Mouse (Mus musculus) embryonic facial prominence, embryonic 12.5 days (tissue): ENCODE measurements around the gene Klf3. TPM values are rescaled to one million over a fixed set of nuclear protein-coding genes. Genes with fewer than 3 reads are reported as not detected.
"Not testable (repeated sequence)": the region's sequence is repeated elsewhere in the genome, so short reads cannot be mapped to it uniquely, and the experiment has no call there.

Source experiments
- ATAC-seq: fragments of 200-750 bp; cut with Nextera tagmentation; 2 replicates; pipeline ENCODE4 v1.8.0; 2017; ENCODE audit not compliant: insufficient number of reproducible peaks, insufficient read depth, low FRiP score, low TSS enrichment
- H3K27ac ChIP-seq: fragments of 300-500 bp; sonication (generic); 2 replicates; pipeline ENCODE4 v1.5.1; 2016; ENCODE audit warnings: mild to moderate bottlenecking
- H3K27me3 ChIP-seq: fragments of 300-500 bp; sonication (generic); 2 replicates; pipeline ENCODE4 v1.6.1; 2016; ENCODE audit warnings: mild to moderate bottlenecking, moderate library complexity
- H3K36me3 ChIP-seq: fragments of 300-500 bp; sonication (generic); 2 replicates; pipeline ENCODE4 v1.6.1; 2016; ENCODE audit warnings: mild to moderate bottlenecking
- H3K4me1 ChIP-seq: fragments of 300-500 bp; sonication (generic); 2 replicates; pipeline ENCODE4 v1.6.1; 2016
- H3K4me2 ChIP-seq: fragments of 300-500 bp; sonication (generic); replicated peaks from 2 replicates; pipeline ENCODE4 v1.6.1; 2016; ENCODE audit warnings: mild to moderate bottlenecking, moderate library complexity
- H3K4me3 ChIP-seq: fragments of 300-500 bp; sonication (generic); 2 replicates; pipeline ENCODE4 v1.5.1; 2016; ENCODE audit warnings: mild to moderate bottlenecking
- H3K9ac ChIP-seq: fragments of 300-500 bp; sonication (generic); 2 replicates; pipeline ENCODE4 v1.6.1; 2016; ENCODE audit warnings: mild to moderate bottlenecking, moderate library complexity
- H3K9me3 ChIP-seq: fragments of 300-500 bp; sonication (generic); 2 replicates; pipeline ENCODE4 v1.6.1; 2016; ENCODE audit warnings: mild to moderate bottlenecking, moderate library complexity
- WGBS: fragments of 180-500 bp; shearing (Covaris S2); methylation state at CpG from one replicate; pipeline ENCODE4 v1.1.7; 2016; 5-methylcytosine and 5-hydroxymethylcytosine counted together
- polyA plus RNA-seq: library from polyadenylated mRNA; unstranded; fragments of >200 nt; fragmentation: Nextera tagmentation; extraction: Ambion mirVana; gene quantifications from 2 replicates; pipeline ENCODE4 v1.2.1, GENCODE M21; 2016

The Klf3 gene
- polyA plus RNA-seq, 1 experiment from 2014 or later, result 50.8 TPM

DNA sequence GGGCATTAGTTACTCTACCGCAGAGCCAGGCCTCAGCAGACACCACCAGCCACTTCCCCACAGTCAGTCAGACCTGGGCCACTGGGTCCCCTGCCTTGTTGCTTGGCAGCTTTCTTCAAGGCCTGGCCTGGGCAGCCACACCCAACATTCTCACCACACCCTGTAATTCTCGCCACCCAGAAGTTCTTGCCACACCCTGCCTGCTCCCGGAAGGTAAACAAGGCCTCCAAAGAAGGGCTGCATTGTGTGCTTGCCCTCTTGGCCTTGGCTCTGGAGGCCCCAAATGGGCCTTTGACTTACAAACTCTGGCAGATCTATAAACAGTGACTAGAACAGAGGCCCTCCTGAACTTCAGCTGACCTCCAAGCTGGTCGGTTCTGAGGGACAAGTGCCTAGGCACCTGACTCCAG, 61.5 kb downstream of the Klf3 start:
- H3K4me3 ChIP-seq, result no peak overlapping the region
- H3K36me3 ChIP-seq, result no peaks in the 10 kb centered on the region
- no peaks in the 10 kb centered on the region for H3K27me3 ChIP-seq
- H3K27ac ChIP-seq, result no peak overlapping the region
- H3K4me2 ChIP-seq, result no peak overlapping the region
- no peak for ATAC-seq
- H3K9me3 ChIP-seq, result 0 out of 2 replicates have a peak, but pooled peaks cover 5% of the 10 kb centered on the region
- peaks cover 22% of the 10 kb centered on the region for H3K4me1 ChIP-seq
- H3K9ac ChIP-seq, result no peak overlapping the region
- 39% methylated on average over 4 of the region's 4 CpGs for whole genome bisulfite sequencing

DNA sequence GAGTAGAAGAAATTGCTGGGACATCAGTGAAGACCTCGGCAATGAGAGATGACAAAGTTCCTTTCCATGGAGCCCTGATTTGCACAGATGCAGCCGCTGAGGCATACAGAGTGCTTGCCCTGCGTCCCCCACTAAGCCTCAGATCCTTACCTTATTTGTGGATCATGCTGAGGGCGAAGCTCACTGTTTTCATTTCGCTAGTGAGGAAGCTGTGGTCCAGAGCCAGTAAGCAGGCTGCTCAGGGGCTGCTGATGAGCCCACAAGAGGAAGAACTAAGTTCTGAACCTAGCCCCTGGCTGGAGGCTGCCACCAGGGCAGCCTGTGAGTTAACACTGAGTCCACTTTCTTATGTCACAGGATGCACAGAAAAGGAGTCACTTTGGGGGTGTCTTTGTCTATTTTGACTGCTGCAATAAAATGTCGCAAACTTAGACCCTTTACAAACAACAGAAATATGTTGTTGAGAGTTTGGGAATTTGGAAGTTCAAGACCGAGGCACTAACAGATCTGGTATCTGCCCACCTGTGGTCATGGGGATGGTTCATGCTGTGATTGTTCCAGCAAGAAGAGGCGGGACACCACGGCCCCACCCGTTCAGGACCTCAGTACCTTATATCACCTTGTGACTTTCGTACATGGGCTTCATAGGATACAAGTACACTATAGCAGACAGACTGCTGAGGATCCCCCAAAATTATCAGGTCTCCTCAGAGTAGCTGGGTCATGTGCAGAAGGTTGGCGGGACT, 62.2 kb downstream of the Klf3 start:
- H3K4me2 ChIP-seq, result no peak overlapping the region
- no peak for ATAC-seq
- H3K9ac ChIP-seq, result no peak overlapping the region
- H3K9me3 ChIP-seq, result 0 out of 2 replicates have a peak, but pooled peaks cover 5% of the 10 kb centered on the region
- no peak overlapping the region for H3K27ac ChIP-seq
- H3K36me3 ChIP-seq, result no peaks in the 10 kb centered on the region
- no peak overlapping the region for H3K4me3 ChIP-seq
- peaks cover 22% of the 10 kb centered on the region for H3K4me1 ChIP-seq
- H3K27me3 ChIP-seq, result no peaks in the 10 kb centered on the region
- WGBS, result 78% methylated on average over 12 of the region's 12 CpGs

DNA sequence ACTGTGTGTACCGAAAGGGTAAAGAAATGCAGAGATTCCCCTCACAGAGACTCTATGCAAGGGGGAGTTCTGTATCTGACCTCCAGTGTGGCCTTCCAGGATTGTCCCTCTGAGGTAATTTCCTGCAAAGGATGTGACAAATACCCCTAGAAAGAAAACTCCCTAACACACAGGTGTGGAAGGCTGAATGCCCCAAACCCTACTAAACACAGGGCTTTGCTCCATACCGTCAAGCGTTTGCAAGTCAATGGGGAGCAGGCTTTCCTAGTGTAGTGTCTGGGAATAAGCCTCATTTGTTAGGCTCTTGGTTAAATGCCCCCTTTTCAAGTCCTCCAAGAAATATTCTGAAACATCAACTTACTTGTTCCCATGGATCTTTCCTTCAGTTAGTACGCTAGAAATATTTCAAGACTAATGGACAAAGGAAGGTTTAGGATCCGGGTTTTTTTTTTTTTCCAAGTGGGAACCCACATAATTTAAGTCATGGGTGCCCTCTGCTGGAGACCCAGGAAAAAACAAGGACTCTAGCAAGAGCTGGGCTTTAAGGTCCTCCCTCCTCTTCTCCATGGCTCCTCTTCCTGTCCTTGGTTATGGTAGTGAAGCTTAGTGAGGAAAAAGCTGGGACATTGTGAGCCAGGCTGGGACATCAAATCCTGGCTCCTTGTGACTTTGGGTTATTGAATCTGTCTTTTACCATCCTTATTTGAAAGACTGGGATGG, 63.3 kb downstream of the Klf3 start:
- WGBS, result 45% methylated on average over 5 of the region's 5 CpGs
- H3K27ac ChIP-seq, result no peak overlapping the region
- no peak for ATAC-seq
- H3K4me3 ChIP-seq, result no peak overlapping the region
- H3K9me3 ChIP-seq, result 0 out of 2 replicates have a peak, but pooled peaks cover 5% of the 10 kb centered on the region
- no peaks in the 10 kb centered on the region for H3K27me3 ChIP-seq
- no peak overlapping the region for H3K9ac ChIP-seq
- no peak overlapping the region for H3K4me2 ChIP-seq
- H3K36me3 ChIP-seq, result no peaks in the 10 kb centered on the region
- H3K4me1 ChIP-seq, result peaks cover 19% of the 10 kb centered on the region

DNA sequence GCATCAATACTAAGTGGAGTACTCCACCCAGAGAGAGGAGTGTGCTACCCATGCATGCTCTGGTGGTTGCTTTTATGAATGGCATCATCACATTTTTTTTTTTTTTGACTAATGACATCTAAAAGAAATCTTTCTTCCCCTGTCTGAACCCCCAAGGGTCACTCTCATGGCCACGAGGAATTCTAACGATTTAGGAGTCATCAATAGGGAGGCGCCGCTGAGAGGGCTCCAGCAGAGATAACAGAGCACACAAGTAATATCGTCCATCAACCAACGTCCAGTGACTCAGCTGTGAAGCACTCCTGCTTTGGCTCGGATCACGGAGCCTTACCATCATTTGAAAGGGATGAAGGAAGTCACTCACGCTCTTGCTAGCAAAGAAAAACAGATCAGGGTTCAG, 63.9 kb downstream of the Klf3 start:
- H3K9me3 ChIP-seq, result 0 out of 2 replicates have a peak, but pooled peaks cover 5% of the 10 kb centered on the region
- H3K4me2 ChIP-seq, result no peak overlapping the region
- no peaks in the 10 kb centered on the region for H3K27me3 ChIP-seq
- H3K36me3 ChIP-seq, result no peaks in the 10 kb centered on the region
- H3K4me1 ChIP-seq, result peaks cover 12% of the 10 kb centered on the region
- no peak overlapping the region for H3K4me3 ChIP-seq
- no peak overlapping the region for H3K9ac ChIP-seq
- H3K27ac ChIP-seq, result no peak overlapping the region
- no peak for ATAC-seq
- 74% methylated on average over 9 of the region's 9 CpGs for WGBS

DNA sequence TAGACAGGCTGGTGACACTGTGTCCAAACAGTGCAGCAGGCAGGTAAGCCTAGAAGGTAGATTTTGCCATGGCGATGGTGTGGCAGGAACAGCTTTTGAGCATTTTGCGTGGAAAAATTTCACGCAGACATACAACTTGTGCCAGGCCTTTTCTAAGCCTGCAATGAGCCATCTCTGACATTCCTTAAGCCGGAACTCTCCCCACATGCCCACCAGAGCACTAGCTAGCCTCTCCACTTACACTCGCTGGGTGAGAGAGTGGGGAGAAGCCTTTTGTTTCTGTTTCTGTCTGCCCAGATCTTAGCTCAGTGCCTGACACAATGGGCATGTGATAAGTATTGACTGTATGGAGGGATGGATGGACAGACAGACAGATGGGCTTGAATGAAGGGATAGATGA, 64.4 kb downstream of the Klf3 start:
- 0 out of 2 replicates have a peak, but pooled peaks cover 5% of the 10 kb centered on the region for H3K9me3 ChIP-seq
- no peak overlapping the region for H3K4me2 ChIP-seq
- WGBS, result 87% methylated on average over 5 of the region's 5 CpGs
- H3K4me3 ChIP-seq, result no peak overlapping the region
- H3K4me1 ChIP-seq, result peaks cover 8% of the 10 kb centered on the region; the same call in 1 of the 2 replicates
- no peaks in the 10 kb centered on the region for H3K27me3 ChIP-seq
- no peak for ATAC-seq
- H3K27ac ChIP-seq, result no peak overlapping the region
- no peak overlapping the region for H3K9ac ChIP-seq
- no peaks in the 10 kb centered on the region for H3K36me3 ChIP-seq

DNA sequence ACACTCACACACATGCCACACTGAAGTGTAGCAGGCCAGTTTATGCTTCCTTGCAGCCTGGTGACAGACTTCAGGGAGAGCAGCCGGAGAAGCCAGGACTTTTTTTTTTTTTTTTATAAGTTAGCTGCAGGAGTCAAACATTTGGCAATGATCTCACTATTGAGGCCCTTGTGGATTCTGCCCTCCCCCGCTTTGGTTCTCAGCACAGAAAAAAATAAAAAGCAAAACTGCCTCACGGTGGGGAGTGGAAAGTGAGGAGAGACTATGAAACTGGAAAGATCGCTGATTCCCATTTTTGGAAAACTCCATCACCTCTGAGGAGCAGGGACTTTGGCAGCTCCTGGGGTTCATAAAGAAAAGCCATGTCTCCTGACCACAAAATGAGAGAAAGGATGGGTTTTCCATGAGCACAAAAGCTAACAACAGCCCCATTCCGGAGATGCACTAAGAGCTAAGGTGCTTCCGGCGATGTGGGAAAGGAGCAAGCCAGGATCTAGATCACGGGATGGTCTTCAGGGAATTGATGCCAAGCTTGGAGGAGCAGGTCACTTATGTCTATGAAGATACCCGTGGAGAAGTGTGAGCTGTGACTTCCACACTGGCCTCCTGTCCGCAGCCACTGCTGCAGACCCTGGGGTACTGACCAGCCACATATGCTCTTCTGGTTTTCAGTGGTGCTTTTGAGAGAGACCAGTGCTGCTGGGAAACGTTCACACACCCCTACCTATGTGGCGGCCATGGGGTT, 73.1 kb downstream of the Klf3 start:
- Histone ChIP-seq H3K9me3 (no peaks in the 10 kb centered on the region), H3K9ac (0 out of 2 replicates have a peak overlapping the region, but pooled peaks have one; percentile 33), H3K4me3 (no peak overlapping the region), H3K27me3 (no peaks in the 10 kb centered on the region), H3K36me3 (no peaks in the 10 kb centered on the region), H3K4me2 (no peak overlapping the region), H3K4me1 (peaks cover 37% of the 10 kb centered on the region), H3K27ac (peak overlapping the region; percentile 86)
- WGBS, result 69% methylated on average over 12 of the region's 12 CpGs
- ATAC-seq, result no peak

DNA sequence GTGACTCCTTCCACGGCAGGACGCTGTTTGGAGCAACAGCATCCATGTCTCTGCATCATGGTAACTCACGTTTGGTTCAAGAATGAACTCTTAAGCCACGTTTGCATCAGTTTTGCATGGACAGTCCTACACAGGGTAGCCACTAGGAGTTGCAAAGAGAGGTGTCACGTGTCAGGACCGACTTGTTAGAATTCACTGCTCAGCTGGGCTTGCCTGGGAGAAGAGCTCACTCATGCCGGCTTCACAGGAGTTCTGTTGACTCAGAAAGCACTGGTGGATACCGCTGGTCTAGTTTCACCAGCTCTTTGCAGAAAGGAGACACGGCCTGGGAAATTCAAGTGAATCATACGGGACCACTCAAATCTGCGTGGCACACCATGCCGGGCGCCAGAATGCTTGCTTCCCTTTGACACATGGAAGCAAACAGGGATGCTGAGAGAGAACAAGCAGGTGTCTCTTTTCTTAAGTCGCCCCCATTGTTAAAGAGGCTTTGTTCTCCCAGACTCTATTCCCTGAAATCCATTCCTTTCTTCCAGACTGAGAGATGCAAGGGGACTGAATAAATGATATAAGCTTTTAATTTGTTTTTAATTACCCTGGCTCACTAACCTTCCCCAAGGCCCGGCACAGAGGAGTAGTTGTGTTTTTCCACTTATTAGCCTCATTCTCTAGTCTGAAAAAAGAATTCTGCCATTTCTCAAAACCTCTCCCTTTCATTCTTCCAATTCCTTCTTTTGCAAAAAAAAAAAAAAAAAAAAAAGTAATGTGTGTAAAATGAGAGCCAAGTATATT, 74.2 kb downstream of the Klf3 start:
- Histone ChIP-seq H3K4me2 (0 out of 2 replicates have a peak overlapping the region, but pooled peaks have one; percentile 13), H3K27ac (peak overlapping the region; percentile 86), H3K36me3 (no peaks in the 10 kb centered on the region), H3K27me3 (no peaks in the 10 kb centered on the region), H3K9me3 (no peaks in the 10 kb centered on the region), H3K9ac (no peak overlapping the region), H3K4me1 (peaks cover 37% of the 10 kb centered on the region), H3K4me3 (no peak overlapping the region)
- WGBS, result 17% methylated on average over 15 of the region's 15 CpGs
- ATAC-seq, result no peak

DNA sequence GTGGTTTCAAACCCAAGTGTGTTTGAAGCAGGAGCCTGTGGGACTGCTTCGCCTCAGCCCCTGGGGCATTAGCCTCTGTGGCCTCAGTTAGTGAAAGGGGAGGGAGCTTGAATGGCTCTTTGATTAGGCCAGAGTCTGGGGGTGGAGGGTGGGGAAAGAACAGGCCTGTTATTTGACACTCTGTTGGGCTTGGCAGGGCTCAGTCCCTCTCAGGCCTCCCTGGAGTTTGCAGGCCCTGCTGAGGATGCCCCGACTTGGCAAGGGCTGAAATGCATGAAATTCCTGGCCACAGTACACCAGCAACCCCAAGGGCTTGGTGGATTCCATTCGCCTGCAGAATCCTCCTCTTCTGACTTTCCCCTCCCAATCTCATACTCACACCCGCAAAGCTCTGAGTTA, 74.8 kb downstream of the Klf3 start:
- peak; percentile 90 for ATAC-seq
- H3K9me3 ChIP-seq, result no peaks in the 10 kb centered on the region
- 6% methylated on average over 4 of the region's 4 CpGs for WGBS
- H3K9ac ChIP-seq, result no peak overlapping the region
- no peak overlapping the region for H3K4me2 ChIP-seq
- H3K4me1 ChIP-seq, result peaks cover 37% of the 10 kb centered on the region
- peak overlapping the region; percentile 86 for H3K27ac ChIP-seq
- no peaks in the 10 kb centered on the region for H3K27me3 ChIP-seq
- no peak overlapping the region for H3K4me3 ChIP-seq
- no peaks in the 10 kb centered on the region for H3K36me3 ChIP-seq

DNA sequence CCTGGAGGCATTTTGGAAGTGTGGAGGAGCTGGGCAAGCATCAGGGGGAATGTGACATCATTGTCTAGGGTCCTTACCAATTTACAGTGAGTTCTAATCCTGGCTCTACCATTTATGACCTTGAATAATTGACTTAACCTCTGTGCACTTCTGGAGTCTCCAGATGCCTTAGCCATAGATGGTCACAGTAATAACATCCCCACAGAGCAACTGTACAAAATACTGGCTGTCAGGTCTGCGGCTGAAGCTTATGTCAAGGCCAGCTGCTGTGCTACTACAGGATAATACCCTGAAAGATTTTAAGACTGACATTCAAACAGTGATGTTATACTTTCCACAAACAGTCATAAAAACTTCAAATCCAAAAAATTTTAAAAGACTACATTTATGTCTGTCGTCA, 75.3 kb downstream of the Klf3 start:
- no peaks in the 10 kb centered on the region for H3K36me3 ChIP-seq
- no peaks in the 10 kb centered on the region for H3K27me3 ChIP-seq
- peak overlapping the region; percentile 86 for H3K27ac ChIP-seq
- no peaks in the 10 kb centered on the region for H3K9me3 ChIP-seq
- peaks cover 37% of the 10 kb centered on the region for H3K4me1 ChIP-seq
- 50% methylated on average over 2 of the region's 2 CpGs for WGBS
- no peak for ATAC-seq
- no peak overlapping the region for H3K4me3 ChIP-seq
- H3K9ac ChIP-seq, result no peak overlapping the region
- no peak overlapping the region for H3K4me2 ChIP-seq

DNA sequence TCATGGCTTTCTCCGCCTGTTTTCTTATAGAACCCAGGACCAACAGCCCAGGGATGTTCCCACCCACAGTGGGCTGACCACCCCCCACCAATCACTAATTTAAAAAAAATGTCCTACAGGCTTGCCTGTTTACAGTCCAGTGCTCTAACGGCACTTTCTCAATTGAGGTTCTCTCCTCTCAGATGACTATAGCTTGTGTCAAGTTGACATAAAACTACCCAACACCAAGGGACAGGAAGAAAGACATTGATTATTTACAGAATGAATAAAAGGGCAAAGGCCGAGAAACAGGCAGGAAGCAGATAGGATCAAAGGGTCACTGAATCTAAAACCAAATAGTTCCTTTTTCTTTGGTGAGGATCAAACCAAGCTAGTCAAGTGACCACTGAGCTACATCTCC, 76.1 kb downstream of the Klf3 start:
- no peak overlapping the region for H3K4me2 ChIP-seq
- no peak for ATAC-seq
- no peaks in the 10 kb centered on the region for H3K36me3 ChIP-seq
- WGBS, result 29% methylated on average over 3 of the region's 3 CpGs
- H3K4me1 ChIP-seq, result peaks cover 42% of the 10 kb centered on the region
- H3K27ac ChIP-seq, result peak overlapping the region; percentile 69
- no peaks in the 10 kb centered on the region for H3K27me3 ChIP-seq
- no peak overlapping the region for H3K9ac ChIP-seq
- no peak overlapping the region for H3K4me3 ChIP-seq
- H3K9me3 ChIP-seq, result no peaks in the 10 kb centered on the region

DNA sequence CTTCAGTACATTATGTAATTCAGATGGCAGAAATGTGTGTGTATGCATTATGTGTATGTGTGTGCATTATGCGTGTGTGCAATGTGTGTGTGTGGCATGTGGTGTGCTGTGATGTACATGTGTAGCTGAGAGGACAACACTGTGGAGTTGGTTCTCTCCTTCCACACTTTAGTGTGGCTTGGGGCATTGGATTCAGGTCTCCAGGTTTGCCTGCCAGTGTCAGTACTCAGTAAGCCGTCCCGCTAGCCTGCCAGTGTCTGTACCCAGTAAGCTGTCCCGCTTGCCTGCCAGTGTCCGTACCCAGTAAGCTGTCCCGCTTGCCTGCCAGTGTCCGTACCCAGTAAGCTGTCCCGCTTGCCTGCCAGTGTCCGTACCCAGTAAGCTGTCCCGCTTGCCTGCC, 78.4 kb downstream of the Klf3 start:
- H3K9ac ChIP-seq, H3K27me3 ChIP-seq, H3K4me2 ChIP-seq, ATAC-seq, H3K36me3 ChIP-seq, H3K27ac ChIP-seq, H3K4me3 ChIP-seq, H3K9me3 ChIP-seq: not testable (repeated sequence)
- 93% methylated on average over 4 of the region's 10 CpGs for WGBS
- H3K4me1 ChIP-seq, result peaks cover 32% of the 10 kb centered on the region
